Mouse (Mus musculus) embryonic facial prominence, embryonic 11.5 days (tissue): ENCODE measurements at regions not wholly inside any gene's neighbourhood (a gene's known extent, or its start where the extent isn't known, plus 50 kb on each side); places are given as distances from the start of the nearest gene placed in this dataset.

Experiments used
- ATAC-seq: fragments of 200-750 bp; cut with Nextera tagmentation; replicated peaks from 2 replicates; pipeline ENCODE4 v1.8.0; 2017; ENCODE audit warnings: low read depth; ENCODE audit not compliant: insufficient number of reproducible peaks, low FRiP score, low TSS enrichment
- DNase-seq: peaks from one replicate; pipeline ENCODE4 v3.0.0-alpha.2; 2015; ENCODE audit warnings: low spot score
- H3K27ac ChIP-seq: fragments of 300-500 bp; sonication (generic); replicated peaks from 2 replicates; pipeline ENCODE4 v1.5.1; 2014; ENCODE audit warnings: mild to moderate bottlenecking, low read depth, low read length, control low read depth
- H3K27me3 ChIP-seq: fragments of 300-500 bp; sonication (generic); 2 replicates; pipeline ENCODE4 v1.6.1; 2014; ENCODE audit warnings: mild to moderate bottlenecking, low read length, moderate library complexity, mixed read lengths; ENCODE audit not compliant: control insufficient read depth, insufficient read depth
- H3K36me3 ChIP-seq: fragments of 300-500 bp; sonication (generic); replicated peaks from 2 replicates; pipeline ENCODE4 v1.6.1; 2014; ENCODE audit warnings: low read depth, mild to moderate bottlenecking, low read length, moderate library complexity, mixed read lengths; ENCODE audit not compliant: control insufficient read depth, insufficient read depth
- H3K4me1 ChIP-seq: fragments of 300-500 bp; sonication (generic); 2 replicates; pipeline ENCODE4 v1.6.1; 2014; ENCODE audit warnings: low read length, mixed read lengths; ENCODE audit not compliant: control insufficient read depth, insufficient read depth
- H3K4me2 ChIP-seq: fragments of 300-500 bp; sonication (generic); 2 replicates; pipeline ENCODE4 v1.6.1; 2014; ENCODE audit warnings: low read depth, mild to moderate bottlenecking, control low read depth, low read length, moderate library complexity
- H3K4me3 ChIP-seq: fragments of 300-500 bp; sonication (generic); 2 replicates; pipeline ENCODE4 v1.5.1; 2014; ENCODE audit warnings: low read depth, low read length, control low read depth
- H3K9ac ChIP-seq: fragments of 300-500 bp; sonication (generic); replicated peaks from 2 replicates; pipeline ENCODE4 v1.6.1; 2014; ENCODE audit warnings: mild to moderate bottlenecking, control low read depth, low read length
- H3K9me3 ChIP-seq: fragments of 300-500 bp; sonication (generic); replicated peaks from 2 replicates; pipeline ENCODE4 v1.6.1; 2016; ENCODE audit warnings: mild to moderate bottlenecking, low read length, inconsistent platforms, mixed read lengths; ENCODE audit not compliant: control insufficient read depth
- WGBS: fragments of 180-500 bp; shearing (Covaris S2); extraction: QIAGEN DNeasy Blood & Tissue Kit; methylation state at CpG from one replicate; pipeline ENCODE4 v1.1.7; 2014; 5-methylcytosine and 5-hydroxymethylcytosine counted together

GRCm38 (mm10) chr2:48706188-48706587 is 107.7 kb upstream of the Acvr2a start:
- no peaks in the 10 kb centered on the region for H3K4me1 ChIP-seq
- 49% methylated on average over 5 of the region's 5 CpGs for WGBS
- H3K27me3 ChIP-seq = no peaks in the 10 kb centered on the region
- H3K27ac ChIP-seq = no peak overlapping the region
- H3K4me2 ChIP-seq = no peak overlapping the region
- no peak overlapping the region for H3K9ac ChIP-seq
- H3K9me3 ChIP-seq = no peaks in the 10 kb centered on the region
- no peaks in the 10 kb centered on the region for H3K36me3 ChIP-seq
- no peak for DNase-seq
- no peak overlapping the region for H3K4me3 ChIP-seq
- no peak for ATAC-seq

- Histone ChIP-seq H3K36me3 (no peaks in the 10 kb centered on the region), H3K4me3 (no peak overlapping the region), H3K27me3 (no peaks in the 10 kb centered on the region), H3K4me2 (no peak overlapping the region), H3K4me1 (no peaks in the 10 kb centered on the region), H3K9ac (no peak overlapping the region), H3K9me3 (no peaks in the 10 kb centered on the region), H3K27ac (no peak overlapping the region)
- DNase-seq (no peak), ATAC-seq (no peak)
- 96% methylated on average over 4 of the region's 4 CpGs for WGBS
Measured at GRCm38 (mm10) chr2:48716206-48716605, 97.7 kb upstream of the Acvr2a start.

GRCm38 (mm10) chr2:48717770-48718169 is 96.1 kb upstream of the Acvr2a start:
- ATAC-seq (no peak), DNase-seq (no peak)
- H3K4me2 ChIP-seq = no peak overlapping the region
- no peaks in the 10 kb centered on the region for H3K27me3 ChIP-seq
- H3K9me3 ChIP-seq = no peaks in the 10 kb centered on the region
- no peaks in the 10 kb centered on the region for H3K4me1 ChIP-seq
- H3K36me3 ChIP-seq = no peaks in the 10 kb centered on the region
- H3K27ac ChIP-seq = no peak overlapping the region
- WGBS = 95% methylated on average over 1 of the region's 1 CpGs
- no peak overlapping the region for H3K9ac ChIP-seq
- H3K4me3 ChIP-seq = no peak overlapping the region

- Histone ChIP-seq H3K4me3 (no peak overlapping the region), H3K27me3 (no peaks in the 10 kb centered on the region), H3K4me1 (no peaks in the 10 kb centered on the region), H3K9me3 (no peaks in the 10 kb centered on the region), H3K36me3 (no peaks in the 10 kb centered on the region), H3K9ac (no peak overlapping the region), H3K27ac (no peak overlapping the region), H3K4me2 (no peak overlapping the region)
- DNase-seq (no peak), ATAC-seq (no peak)
- WGBS = 82% methylated on average over 2 of the region's 2 CpGs
Measured at GRCm38 (mm10) chr2:48718261-48718660, 95.6 kb upstream of the Acvr2a start.

GRCm38 (mm10) chr2:48730780-48731179 is 83.1 kb upstream of the Acvr2a start:
- Histone ChIP-seq H3K4me2 (no peak overlapping the region), H3K9ac (no peak overlapping the region), H3K4me1 (no peaks in the 10 kb centered on the region), H3K36me3 (no peaks in the 10 kb centered on the region), H3K4me3 (no peak overlapping the region), H3K9me3 (no peaks in the 10 kb centered on the region), H3K27ac (no peak overlapping the region), H3K27me3 (no peaks in the 10 kb centered on the region)
- 71% methylated on average over 8 of the region's 8 CpGs for WGBS
- ATAC-seq (no peak), DNase-seq (peak; percentile 2)

- ATAC-seq = no peak
- WGBS = 82% methylated on average over 1 of the region's 1 CpGs
- no peaks in the 10 kb centered on the region for H3K36me3 ChIP-seq
- no peak overlapping the region for H3K9ac ChIP-seq
- no peak overlapping the region for H3K4me2 ChIP-seq
- H3K27ac ChIP-seq = no peak overlapping the region
- no peak for DNase-seq
- H3K4me1 ChIP-seq = no peaks in the 10 kb centered on the region
- no peaks in the 10 kb centered on the region for H3K9me3 ChIP-seq
- no peaks in the 10 kb centered on the region for H3K27me3 ChIP-seq
- H3K4me3 ChIP-seq = no peak overlapping the region
Measured at GRCm38 (mm10) chr2:48733936-48734335, 80.0 kb upstream of the Acvr2a start.

GRCm38 (mm10) chr2:48734521-48734920 is 79.4 kb upstream of the Acvr2a start:
- DNase-seq = no peak
- 85% methylated on average over 6 of the region's 6 CpGs for WGBS

GRCm38 (mm10) chr2:48736312-48736711 is 77.6 kb upstream of the Acvr2a start:
- no peak overlapping the region for H3K9ac ChIP-seq
- no peak overlapping the region for H3K4me2 ChIP-seq
- no peaks in the 10 kb centered on the region for H3K4me1 ChIP-seq
- H3K27me3 ChIP-seq = no peaks in the 10 kb centered on the region
- no peak overlapping the region for H3K27ac ChIP-seq
- H3K4me3 ChIP-seq = no peak overlapping the region
- no peaks in the 10 kb centered on the region for H3K36me3 ChIP-seq
- ATAC-seq = no peak
- no peak for DNase-seq
- H3K9me3 ChIP-seq = no peaks in the 10 kb centered on the region
- 83% methylated on average over 2 of the region's 2 CpGs for whole genome bisulfite sequencing

More at GRCm38 (mm10) chr2:48734521-48734920, 79.4 kb upstream of the Acvr2a start:
- no peaks in the 10 kb centered on the region for H3K27me3 ChIP-seq
- H3K9me3 ChIP-seq = no peaks in the 10 kb centered on the region
- no peak overlapping the region for H3K4me3 ChIP-seq
- H3K27ac ChIP-seq = no peak overlapping the region
- H3K4me1 ChIP-seq = no peaks in the 10 kb centered on the region
- H3K36me3 ChIP-seq = no peaks in the 10 kb centered on the region
- ATAC-seq = no peak
- no peak overlapping the region for H3K9ac ChIP-seq
- no peak overlapping the region for H3K4me2 ChIP-seq
